Mouse (Mus musculus): ENCODE results near the gene Snhg11.

DNA sequence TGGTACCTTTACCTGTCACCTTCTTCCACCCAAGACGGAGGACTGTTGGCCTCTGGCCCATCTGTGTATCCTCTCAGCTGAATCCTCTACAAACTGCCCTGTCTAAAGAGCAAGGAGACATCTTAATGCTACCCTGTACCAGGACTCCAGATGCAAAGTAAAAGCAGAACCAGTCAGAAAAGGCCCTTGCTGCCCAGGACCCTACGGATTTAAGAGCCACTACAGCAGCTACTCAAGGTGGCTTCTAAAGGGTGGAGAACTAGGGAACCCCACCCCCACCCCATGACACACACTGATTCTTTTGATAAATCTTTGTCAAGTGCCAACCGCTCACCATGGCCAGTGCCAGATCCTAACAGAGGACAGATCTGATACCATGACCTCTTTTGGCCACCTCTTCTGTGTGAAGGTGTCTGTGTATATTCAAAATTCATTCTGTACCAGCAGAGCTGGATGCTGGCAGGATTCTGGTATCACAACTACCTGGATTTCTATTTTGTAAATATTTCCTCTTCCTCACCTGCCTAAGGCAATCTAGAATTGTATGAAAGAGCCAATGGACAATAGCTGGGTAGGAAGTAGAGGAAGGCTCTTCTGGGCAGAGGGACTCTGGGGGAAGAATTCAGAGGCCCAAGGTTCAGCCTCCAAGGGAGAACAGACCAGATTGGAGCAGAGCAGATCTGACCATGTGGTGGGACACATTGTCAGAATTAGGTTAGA lies 22.5 kb upstream of the Snhg11 start:
- no peak for TF ChIP-seq CTCF (IDR thresholded peaks at IDR 0.05; ENCODE audit: low read depth, low read length)
- no peak for TF ChIP-seq GATA1 (IDR thresholded peaks at IDR 0.05; ENCODE audit: borderline replicate concordance, low read length)
